Mouse (Mus musculus) E14TG2a.4 (cell line): ENCODE measurements at regions not wholly inside any gene's neighbourhood (a gene's known extent, or its start where the extent isn't known, plus 50 kb on each side); places are given as distances from the start of the nearest gene placed in this dataset.

ENCODE experiments used
- CTCF ChIP-seq: conservative IDR thresholded peaks from 2 replicates; pipeline ENCODE4 v1.5.1; 2014; ENCODE audit warnings: low read length
- NANOG ChIP-seq: IDR thresholded peaks from 2 replicates; pipeline ENCODE4 v1.6.1; 2014; ENCODE audit warnings: borderline replicate concordance, low read length, mixed read lengths
- POU5F1 ChIP-seq: IDR thresholded peaks from 2 replicates; pipeline ENCODE4 v1.6.1; 2014; ENCODE audit warnings: low read length, borderline replicate concordance

- no peak for TF ChIP-seq CTCF
- no peak for TF ChIP-seq NANOG
- no peak for TF ChIP-seq POU5F1
These were observed 517.2 kb upstream of the Tnc start for GRCm38 (mm10) chr4:64563996-64564395.
